Mouse (Mus musculus) lung, embryonic 16.5 days (tissue): ENCODE measurements at regions not wholly inside any gene's neighbourhood (a gene's known extent, or its start where the extent isn't known, plus 50 kb on each side); places are given as distances from the start of the nearest gene placed in this dataset.

Experiments
- ATAC-seq: fragments of 200-750 bp; cut with Nextera tagmentation; 2 replicates; pipeline ENCODE4 v1.8.0; 2017; ENCODE audit warnings: low read depth, mild to moderate bottlenecking, moderate library complexity
- H3K27ac ChIP-seq: fragments of 300-500 bp; sonication (generic); 2 replicates; pipeline ENCODE4 v1.5.1; 2014; ENCODE audit warnings: mild to moderate bottlenecking, control low read depth, low read length
- H3K27me3 ChIP-seq: fragments of 300-500 bp; sonication (generic); 2 replicates; pipeline ENCODE4 v1.6.1; 2014; ENCODE audit warnings: low read depth, low read length, mixed read lengths; ENCODE audit not compliant: control insufficient read depth, insufficient read depth
- H3K36me3 ChIP-seq: fragments of 300-500 bp; sonication (generic); 2 replicates; pipeline ENCODE4 v1.6.1; 2014; ENCODE audit warnings: low read length; ENCODE audit not compliant: control insufficient read depth, insufficient read depth
- H3K4me1 ChIP-seq: fragments of 300-500 bp; sonication (generic); replicated peaks from 2 replicates; pipeline ENCODE4 v1.6.1; 2014; ENCODE audit warnings: low read length, mixed read lengths; ENCODE audit not compliant: control insufficient read depth, insufficient read depth
- H3K4me2 ChIP-seq: fragments of 300-500 bp; sonication (generic); 2 replicates; pipeline ENCODE4 v1.6.1; 2014; ENCODE audit warnings: low read depth, low read length, control low read depth
- H3K4me3 ChIP-seq: fragments of 300-500 bp; sonication (generic); 2 replicates; pipeline ENCODE4 v1.5.1; 2014; ENCODE audit warnings: mild to moderate bottlenecking, low read length, control low read depth
- H3K9ac ChIP-seq: fragments of 300-500 bp; sonication (generic); 2 replicates; pipeline ENCODE4 v1.6.1; 2014; ENCODE audit warnings: low read length, control low read depth
- H3K9me3 ChIP-seq: fragments of 300-500 bp; sonication (generic); 2 replicates; pipeline ENCODE4 v1.6.1; 2016; ENCODE audit warnings: low read length; ENCODE audit not compliant: control insufficient read depth
- WGBS: fragments of 180-500 bp; shearing (Covaris S2); extraction: QIAGEN DNeasy Blood & Tissue Kit; methylation state at CpG from one replicate; pipeline ENCODE4 v1.1.7; 2014; 5-methylcytosine and 5-hydroxymethylcytosine counted together

DNA sequence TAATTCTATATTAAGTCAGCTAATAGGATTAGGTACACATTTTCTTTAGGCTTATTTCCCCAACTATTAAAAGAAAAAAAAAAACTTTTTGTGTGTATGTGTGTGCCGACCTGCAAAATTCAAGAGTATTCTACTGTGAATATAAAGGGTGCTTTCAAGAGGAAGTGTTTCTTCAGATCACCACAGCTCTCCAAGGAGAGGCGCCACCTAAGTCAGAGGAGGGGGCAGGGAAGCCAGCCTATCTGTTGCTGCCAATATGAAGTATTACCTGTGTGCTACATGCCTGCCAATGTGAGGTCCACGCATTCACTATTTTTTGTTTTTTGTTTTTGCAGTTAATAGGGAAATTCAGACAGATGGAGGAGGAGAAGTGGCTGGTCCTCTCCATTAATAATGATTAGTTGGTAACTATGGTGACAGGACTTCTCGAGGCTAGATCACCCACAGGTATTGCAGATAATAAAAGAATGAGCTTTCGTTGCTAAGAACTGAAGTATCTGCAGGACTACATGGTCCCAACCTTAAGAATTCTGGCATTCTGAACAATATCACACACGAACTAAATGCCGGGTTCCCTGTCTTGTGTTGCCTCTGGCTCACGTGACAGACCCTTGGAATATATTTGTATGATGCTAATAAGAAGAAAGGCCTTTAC lies 177.5 kb downstream of the Fzd1 start:
- 64% methylated on average over 8 of the region's 8 CpGs for WGBS
- ATAC-seq, result no peak
- Histone ChIP-seq H3K4me3 (no peak overlapping the region), H3K4me2 (no peak overlapping the region), H3K36me3 (no peaks in the 10 kb centered on the region), H3K4me1 (no peaks in the 10 kb centered on the region), H3K9me3 (no peaks in the 10 kb centered on the region), H3K27me3 (no peaks in the 10 kb centered on the region), H3K9ac (no peak overlapping the region), H3K27ac (no peak overlapping the region)

DNA sequence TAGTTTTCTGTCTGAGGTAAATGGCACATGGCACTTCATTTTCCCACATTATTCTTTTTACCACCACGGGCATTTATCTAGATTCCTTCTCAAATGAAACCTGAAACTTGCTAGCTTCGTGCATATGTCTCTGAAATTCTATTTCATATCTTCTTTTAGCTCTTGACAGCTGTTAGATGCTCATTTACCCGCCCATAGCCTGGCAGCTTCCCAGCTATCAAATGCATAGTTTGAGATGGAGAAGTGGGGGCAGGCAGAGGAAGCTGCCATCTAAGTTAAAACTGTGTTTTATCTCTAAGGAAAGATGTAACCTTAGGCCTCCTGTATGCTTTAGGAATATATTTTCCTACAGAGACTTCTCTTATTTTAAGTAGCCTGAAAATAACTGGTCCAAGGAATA lies 179.0 kb downstream of the Fzd1 start:
- ATAC-seq, result no peak
- no peaks in the 10 kb centered on the region for H3K36me3 ChIP-seq
- H3K4me2 ChIP-seq, result no peak overlapping the region
- H3K9me3 ChIP-seq, result no peaks in the 10 kb centered on the region
- no peaks in the 10 kb centered on the region for H3K27me3 ChIP-seq
- no peak overlapping the region for H3K27ac ChIP-seq
- no peak overlapping the region for H3K9ac ChIP-seq
- no peak overlapping the region for H3K4me3 ChIP-seq
- H3K4me1 ChIP-seq, result no peaks in the 10 kb centered on the region
- WGBS, result 46% methylated on average over 3 of the region's 3 CpGs

DNA sequence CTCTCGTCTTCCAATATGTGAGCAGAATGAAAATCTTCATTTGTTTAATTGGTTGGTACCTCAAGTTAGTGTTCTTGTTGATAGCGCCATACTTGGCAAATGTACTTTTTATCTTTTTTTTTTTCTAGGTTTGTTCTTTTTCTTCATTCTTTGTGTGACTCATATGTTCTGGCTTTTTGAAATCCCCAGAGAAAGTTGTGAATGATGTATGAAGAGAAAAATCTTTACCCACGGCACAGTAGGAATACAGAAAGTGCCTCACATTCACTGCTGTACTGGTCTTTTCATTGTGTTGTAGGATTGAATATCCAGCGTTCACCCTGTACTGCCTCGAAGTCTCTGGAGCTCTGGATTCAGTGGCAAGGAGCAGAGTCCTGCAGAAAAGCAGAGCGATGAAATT lies 180.7 kb downstream of the Fzd1 start:
- Histone ChIP-seq H3K9me3 (no peaks in the 10 kb centered on the region), H3K4me1 (no peaks in the 10 kb centered on the region), H3K27ac (no peak overlapping the region), H3K4me2 (no peak overlapping the region), H3K9ac (no peak overlapping the region), H3K36me3 (no peaks in the 10 kb centered on the region), H3K4me3 (no peak overlapping the region), H3K27me3 (no peaks in the 10 kb centered on the region)
- 79% methylated on average over 6 of the region's 6 CpGs for WGBS
- no peak for ATAC-seq

DNA sequence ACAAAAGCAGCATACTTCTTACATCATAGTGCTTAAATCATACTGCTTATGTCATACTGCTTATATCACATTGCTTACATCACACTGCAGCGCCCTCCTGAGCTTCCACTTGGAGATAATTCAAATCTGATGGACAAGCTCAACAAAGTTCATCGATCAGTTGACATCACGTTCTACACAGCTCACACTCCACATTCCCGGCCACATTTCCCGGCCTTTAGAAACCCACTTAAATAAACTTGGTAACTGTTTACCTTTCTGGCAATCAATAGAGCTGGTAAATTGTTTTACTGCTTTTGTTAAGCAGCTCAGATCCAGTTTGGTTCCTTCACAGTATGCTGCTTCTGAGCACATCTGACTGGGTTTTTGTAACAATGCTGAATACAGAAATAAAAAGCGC lies 194.0 kb downstream of the Fzd1 start:
- H3K4me2 ChIP-seq, result no peak overlapping the region
- H3K9me3 ChIP-seq, result no peaks in the 10 kb centered on the region
- H3K36me3 ChIP-seq, result no peaks in the 10 kb centered on the region
- no peak for ATAC-seq
- H3K4me3 ChIP-seq, result no peak overlapping the region
- 34% methylated on average over 6 of the region's 6 CpGs for WGBS
- no peaks in the 10 kb centered on the region for H3K4me1 ChIP-seq
- H3K9ac ChIP-seq, result no peak overlapping the region
- no peak overlapping the region for H3K27ac ChIP-seq
- no peaks in the 10 kb centered on the region for H3K27me3 ChIP-seq

DNA sequence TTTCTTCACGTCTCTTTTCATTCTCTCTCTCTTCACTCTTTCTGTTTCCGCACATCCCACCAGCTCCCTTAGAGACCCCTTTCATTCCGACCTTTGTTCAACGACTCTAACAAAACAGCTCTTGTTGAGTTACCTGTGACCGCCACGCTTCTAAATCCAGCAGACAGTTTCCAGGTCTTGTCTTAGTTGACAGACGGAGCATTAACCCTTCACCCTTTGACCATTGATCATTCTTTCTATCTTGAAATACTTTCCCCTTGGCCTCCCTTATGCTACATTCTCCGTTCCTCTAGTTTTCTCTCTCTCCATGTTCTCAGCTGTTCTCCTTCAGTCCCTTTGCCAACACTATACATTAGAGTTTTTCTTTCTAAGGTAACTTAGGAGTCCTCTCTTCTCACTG lies 196.2 kb downstream of the Fzd1 start:
- Histone ChIP-seq H3K27ac (no peak overlapping the region), H3K9me3 (no peaks in the 10 kb centered on the region), H3K36me3 (no peaks in the 10 kb centered on the region), H3K4me1 (no peaks in the 10 kb centered on the region), H3K4me2 (no peak overlapping the region), H3K4me3 (no peak overlapping the region), H3K27me3 (no peaks in the 10 kb centered on the region), H3K9ac (no peak overlapping the region)
- ATAC-seq, result no peak
- 52% methylated on average over 8 of the region's 8 CpGs for WGBS

DNA sequence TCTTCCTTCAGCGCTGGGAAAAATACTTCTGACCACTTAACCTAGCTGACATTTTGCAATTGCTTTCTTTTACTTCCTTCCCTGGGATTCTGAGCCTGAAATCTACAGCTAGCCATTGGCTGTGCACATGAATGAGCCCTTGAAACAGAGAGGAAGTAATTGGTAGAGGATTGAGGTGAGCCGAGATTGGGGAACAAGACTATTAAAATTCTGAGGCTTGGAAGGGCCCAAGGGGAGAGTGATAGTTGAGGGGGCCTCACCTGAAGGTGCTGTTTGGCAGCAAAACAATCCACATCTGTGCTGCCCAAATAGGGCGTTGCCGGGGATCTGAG lies 196.7 kb downstream of the Fzd1 start:
- Histone ChIP-seq H3K4me1 (no peaks in the 10 kb centered on the region), H3K36me3 (no peaks in the 10 kb centered on the region), H3K4me3 (no peak overlapping the region), H3K27ac (no peak overlapping the region), H3K4me2 (no peak overlapping the region), H3K9ac (no peak overlapping the region), H3K27me3 (no peaks in the 10 kb centered on the region), H3K9me3 (no peaks in the 10 kb centered on the region)
- ATAC-seq, result no peak
- 50% methylated on average over 4 of the region's 4 CpGs for WGBS

DNA sequence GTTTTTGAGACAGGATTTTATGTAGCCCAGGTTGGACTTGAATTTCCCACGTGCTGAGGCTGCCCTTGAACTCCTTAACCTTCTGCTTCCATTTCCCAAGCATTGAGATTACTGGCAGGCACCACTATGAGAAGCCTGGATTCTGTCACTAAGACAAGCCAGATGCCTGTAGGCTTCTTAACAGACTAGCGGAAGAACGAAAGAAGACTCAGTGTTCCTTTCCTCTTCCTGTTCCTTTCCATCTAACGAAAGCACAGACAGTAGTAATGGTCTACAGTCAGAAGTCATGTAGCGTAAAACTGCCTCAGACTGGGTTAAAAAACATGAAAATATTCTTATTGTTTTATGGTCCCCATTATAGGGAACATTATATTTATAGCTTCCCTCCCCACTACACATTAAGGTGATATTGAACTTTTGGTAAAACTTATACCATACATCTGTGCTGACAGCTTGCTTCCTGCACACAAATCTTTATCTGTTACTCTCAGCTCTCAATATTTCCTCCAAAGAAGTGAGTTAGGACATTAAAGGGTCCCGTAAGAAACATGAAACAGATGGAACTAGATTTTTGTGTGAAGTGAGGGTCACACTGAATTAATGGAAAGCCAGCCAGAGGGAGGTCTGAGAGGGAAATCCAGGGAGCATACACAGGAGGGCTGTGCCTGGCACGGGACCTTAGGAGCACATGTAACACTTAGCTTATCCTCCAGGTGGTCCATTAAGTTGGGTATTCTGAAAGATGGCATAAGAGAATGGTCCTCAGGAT lies 197.3 kb downstream of the Fzd1 start:
- H3K4me3 ChIP-seq, result no peak overlapping the region
- no peak overlapping the region for H3K27ac ChIP-seq
- no peaks in the 10 kb centered on the region for H3K27me3 ChIP-seq
- WGBS, result 63% methylated on average over 7 of the region's 7 CpGs
- no peak for ATAC-seq
- no peaks in the 10 kb centered on the region for H3K9me3 ChIP-seq
- H3K4me2 ChIP-seq, result no peak overlapping the region
- no peaks in the 10 kb centered on the region for H3K4me1 ChIP-seq
- no peak overlapping the region for H3K9ac ChIP-seq
- H3K36me3 ChIP-seq, result no peaks in the 10 kb centered on the region

DNA sequence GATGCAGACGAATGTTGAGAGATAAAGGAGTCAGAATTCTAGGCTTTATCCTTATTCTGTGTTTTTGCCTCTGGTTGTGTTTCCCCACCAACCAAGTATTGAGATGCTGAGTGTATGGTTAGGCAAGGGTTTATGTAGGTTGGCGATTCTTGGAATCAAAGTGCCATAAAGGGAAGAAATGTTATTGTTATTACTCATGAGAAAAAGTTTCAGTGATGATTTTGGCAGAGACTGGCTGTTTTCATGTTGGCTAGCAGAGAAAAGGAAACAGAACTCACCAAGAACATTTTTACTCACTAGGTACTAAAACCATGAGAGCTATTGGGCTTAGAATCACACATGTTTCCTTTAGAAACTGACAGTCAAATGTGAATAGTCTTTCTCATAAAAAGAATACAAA lies 202.9 kb downstream of the Fzd1 start:
- H3K27me3 ChIP-seq, result no peaks in the 10 kb centered on the region
- H3K4me2 ChIP-seq, result no peak overlapping the region
- no peak for ATAC-seq
- H3K4me1 ChIP-seq, result no peaks in the 10 kb centered on the region
- H3K9me3 ChIP-seq, result no peaks in the 10 kb centered on the region
- H3K27ac ChIP-seq, result no peak overlapping the region
- H3K4me3 ChIP-seq, result no peak overlapping the region
- 53% methylated on average over 2 of the region's 2 CpGs for WGBS
- no peak overlapping the region for H3K9ac ChIP-seq
- H3K36me3 ChIP-seq, result no peaks in the 10 kb centered on the region

DNA sequence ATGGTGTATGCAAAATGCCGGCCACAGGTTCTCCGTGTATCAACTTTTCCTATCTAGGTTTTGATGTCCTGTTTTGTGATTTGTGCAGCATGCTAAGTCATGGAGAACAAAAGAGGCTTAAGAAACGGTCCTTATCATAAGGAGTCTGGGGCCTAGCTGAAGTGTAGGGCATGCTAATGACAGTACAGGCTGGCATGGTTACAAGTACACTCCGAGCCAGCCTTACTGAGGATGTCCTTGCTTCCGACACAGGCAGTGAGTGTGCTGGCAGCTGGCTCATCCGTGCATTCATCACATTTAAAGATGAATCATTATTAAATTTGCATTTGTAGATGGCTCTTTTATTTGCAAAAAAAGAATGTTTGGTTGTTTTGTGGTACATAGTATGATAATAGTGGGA lies 219.3 kb downstream of the Fzd1 start:
- Histone ChIP-seq H3K4me3 (no peak overlapping the region), H3K4me2 (no peak overlapping the region), H3K9ac (no peak overlapping the region), H3K27ac (no peak overlapping the region), H3K27me3 (no peaks in the 10 kb centered on the region), H3K36me3 (no peaks in the 10 kb centered on the region), H3K9me3 (no peaks in the 10 kb centered on the region), H3K4me1 (no peaks in the 10 kb centered on the region)
- 56% methylated on average over 6 of the region's 6 CpGs for WGBS
- no peak for ATAC-seq
